Mouse (Mus musculus): ENCODE measurements around the gene Usp35.

GRCm38 (mm10) chr7:97375101-97375500, 43.3 kb upstream of the Usp35 start:
- TF ChIP-seq POLR2A (IDR thresholded peaks at IDR 0.05; ENCODE audit: extremely low read depth, insufficient read depth, low read length), result no peak
- no peak for TF ChIP-seq CTCF (IDR thresholded peaks at IDR 0.05; ENCODE audit: extremely low read depth, insufficient read depth, low read length)
